Mouse (Mus musculus) mature B cell (primary cell): ENCODE measurements around the gene Traf3ip1.
"Not testable (repeated sequence)": the region's sequence is repeated elsewhere in the genome, so short reads cannot be mapped to it uniquely, and the experiment has no call there.

ENCODE experiments used
- in situ Hi-C: fragments of 300-500 bp; cut with MboI; formaldehyde crosslinking; loops from 2 replicates; pipeline ENCODE4 v1.14.3; 2019

Gene Traf3ip1

DNA sequence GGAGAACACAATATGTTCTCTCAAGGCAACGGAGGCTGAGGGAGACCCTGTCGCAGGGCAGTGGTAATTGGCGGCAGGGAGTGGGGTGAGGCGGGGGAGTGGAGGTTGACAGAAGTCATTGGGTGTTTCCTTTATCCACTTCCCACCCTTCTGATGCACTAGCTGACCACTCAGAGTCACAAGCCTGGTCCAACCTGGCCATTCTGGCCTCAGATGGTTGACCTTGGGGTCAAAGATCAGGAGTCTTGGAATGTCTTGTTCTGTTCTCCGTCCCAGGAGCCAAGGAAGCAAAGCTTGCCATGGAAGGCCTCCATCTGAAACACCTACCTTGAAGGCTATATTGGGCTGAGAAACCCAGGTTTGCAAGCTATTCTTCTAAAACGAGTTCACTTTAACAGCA lies 28.3 kb upstream of the Traf3ip1 start:
- in situ Hi-C loops, result no loop called here

DNA sequence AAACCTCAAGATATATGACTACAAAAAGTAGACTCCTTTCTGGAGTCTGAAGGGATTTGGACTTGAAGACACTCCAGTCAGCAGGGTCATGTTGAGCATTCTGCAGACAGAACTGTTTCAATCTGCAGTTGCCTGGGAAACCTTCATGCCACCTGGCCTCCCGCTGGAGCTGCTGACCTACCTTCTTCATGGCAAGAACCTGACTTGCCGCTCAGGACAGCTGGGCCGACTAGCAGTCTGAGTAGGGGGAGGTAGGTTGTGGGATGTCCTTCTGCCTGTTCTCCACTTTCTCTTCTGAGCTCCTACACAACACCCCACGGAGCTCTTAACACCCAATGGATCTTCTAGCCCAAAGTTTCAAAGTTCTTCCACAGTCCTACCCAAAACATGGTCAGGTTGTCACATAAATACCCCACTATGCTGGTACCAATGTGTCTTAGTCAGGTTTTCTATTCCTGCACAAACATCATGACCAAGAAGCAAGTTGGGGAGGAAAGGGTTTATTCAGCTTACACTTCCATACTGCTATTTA lies 24.5 kb upstream of the Traf3ip1 start:
- in situ Hi-C loops, result no loop called here

DNA sequence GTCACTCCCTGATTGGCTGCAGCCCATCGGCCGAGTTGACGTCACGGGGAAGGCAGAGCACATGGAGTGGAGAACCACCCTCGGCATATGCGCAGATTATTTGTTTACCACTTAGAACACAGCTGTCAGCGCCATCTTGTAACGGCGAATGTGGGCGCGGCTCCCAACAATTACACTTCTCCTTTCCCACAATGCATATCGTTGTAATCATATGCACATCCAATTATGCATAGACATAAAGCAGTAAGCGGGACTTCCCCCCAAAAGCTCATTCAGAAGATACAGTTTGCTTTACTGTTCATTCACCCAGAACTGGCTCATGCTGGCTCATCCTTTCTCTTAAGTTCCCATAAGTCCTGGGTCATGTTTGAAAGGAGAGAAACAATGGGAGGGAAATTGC lies 16.3 kb upstream of the Traf3ip1 start:
- in situ Hi-C loops, result not testable (repeated sequence)

DNA sequence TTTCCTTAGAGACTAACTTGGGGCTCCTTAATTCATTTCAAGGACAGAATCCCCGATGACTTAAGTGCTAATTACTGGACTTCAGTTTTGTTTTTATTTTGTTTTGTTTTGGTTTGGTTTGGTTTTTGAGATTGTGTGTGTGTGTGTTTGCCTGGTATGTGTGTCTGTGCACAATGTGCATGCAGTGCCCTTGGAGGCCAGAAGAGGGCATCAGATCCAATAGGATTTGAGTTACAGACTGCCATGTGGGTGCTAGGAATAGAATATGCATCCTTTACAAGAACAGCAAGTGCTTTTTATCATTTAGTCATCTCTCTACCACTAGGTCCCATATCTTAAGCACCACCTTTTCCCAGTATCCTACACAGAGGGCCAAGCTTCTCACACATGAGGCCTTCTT lies 15.5 kb upstream of the Traf3ip1 start:
- in situ Hi-C loops, result no loop called here

DNA sequence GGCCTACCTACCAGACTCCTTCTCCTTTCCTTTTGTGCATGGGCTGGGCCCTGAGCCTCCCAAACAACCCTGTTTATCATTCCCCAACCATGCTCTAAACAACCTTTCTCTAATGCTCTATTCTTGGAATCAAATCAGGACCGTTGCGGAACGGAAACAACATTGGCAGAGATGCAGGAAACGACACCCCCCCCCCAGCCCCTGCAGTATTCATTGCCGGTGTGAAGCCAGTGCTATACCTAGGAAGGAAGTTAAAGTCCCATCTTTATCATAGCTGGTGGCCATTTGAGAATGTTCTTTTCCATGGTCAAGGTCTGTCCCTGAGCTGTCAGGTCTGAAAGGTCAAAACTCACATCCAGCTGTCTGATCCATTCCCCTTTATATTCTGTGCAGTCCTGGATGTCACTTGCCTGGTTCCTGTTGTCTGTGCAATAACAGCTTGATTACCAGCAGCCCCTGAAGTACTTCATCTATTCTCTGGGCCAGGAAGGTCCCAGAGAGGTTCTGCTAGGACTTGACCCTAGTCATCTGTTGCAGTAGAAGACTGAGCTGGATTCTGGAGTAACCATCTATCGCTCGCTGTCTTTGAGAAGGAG lies 11.7 kb upstream of the Traf3ip1 start:
- in situ Hi-C loops, result no loop called here

DNA sequence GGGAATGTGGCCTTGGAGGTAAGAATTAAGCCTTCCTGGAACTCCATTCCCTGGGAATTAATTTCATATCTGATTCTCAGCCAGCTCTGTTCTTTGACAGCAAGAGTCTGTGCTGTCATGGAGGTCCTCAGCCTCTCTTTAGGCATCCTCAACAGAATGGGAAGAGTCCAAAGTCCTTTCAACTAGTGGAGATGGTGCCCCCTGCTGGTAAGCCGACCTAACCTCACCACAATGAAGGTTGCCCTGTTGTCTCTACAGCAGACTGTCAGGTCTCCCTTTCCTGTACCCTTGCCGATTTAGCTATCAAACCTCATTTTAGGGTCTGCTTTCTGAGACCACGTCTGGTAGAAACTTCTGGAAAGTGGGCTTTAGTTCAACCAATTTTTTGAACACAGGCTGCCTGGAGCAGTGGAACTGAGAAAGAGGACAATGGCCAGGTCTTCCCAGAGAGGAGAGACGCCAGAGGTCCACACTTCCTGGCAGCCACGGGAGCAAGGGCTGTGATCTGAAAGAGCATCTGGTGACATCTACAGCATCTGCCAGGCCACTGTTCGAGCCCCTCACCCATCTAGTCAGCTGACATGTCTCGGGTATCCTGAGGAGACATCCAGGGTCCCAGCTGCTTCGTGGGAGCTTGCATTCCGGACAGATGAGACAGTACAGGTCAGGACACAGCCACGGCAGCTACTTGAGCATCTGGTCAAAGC lies 11.0 kb upstream of the Traf3ip1 start:
- in situ Hi-C loops, result no loop called here

DNA sequence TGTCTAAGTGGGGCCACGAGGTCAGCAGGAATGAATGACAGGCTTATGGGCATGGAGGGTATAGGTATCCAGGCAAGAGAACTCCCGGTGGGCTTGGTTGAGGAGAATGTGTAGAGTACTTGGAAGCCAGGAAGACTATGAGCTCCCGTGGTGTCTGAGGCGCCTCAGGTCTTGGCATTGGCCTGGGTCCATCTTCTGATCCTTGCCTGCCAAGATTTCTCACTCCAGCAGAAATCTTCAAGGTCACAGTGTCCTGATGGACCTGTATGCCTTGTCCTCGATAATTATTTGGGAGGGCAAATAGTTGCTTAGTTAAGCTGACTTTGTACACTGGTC lies 10.5 kb upstream of the Traf3ip1 start:
- in situ Hi-C loops, result no loop called here

DNA sequence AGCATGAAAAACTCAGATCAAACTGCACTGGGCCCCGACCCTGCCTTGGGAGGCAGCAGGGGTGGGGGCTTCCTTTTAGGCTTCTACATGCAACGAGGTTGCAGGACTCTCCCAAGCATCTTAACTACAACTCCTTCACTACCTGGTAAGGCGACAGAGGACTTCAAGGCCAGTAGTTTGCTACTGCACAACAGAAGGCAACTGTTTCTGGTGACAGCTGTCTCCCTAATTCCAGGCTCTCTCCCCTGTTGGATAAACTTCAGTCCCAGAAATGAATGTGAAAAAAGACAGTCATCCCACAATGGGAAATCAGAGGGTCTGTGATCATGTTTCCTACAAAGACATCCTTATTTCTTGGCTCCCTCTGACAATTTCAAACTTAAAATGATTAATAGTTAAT lies 9.0 kb upstream of the Traf3ip1 start:
- in situ Hi-C loops, result no loop called here

DNA sequence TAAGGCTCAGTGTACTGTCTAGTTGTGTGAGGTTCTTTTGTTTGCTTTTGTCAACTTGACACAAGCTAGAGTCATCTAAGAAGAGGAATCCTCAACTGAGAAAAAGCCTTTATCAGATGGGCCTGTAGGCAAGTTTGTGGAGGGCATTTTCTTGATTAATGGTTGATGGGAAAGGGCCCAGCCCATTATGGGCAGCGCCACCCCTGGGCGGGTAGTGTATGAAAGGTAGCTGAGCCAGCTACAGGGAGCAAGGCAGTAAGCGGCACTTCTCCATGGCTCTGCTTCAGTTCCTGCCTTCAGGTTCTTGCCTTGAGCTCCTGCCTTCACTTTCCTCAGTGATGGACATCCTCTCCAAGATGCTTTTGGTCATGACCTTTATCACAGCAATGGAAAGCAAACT lies 8.3 kb upstream of the Traf3ip1 start:
- in situ Hi-C loops, result no loop called here

DNA sequence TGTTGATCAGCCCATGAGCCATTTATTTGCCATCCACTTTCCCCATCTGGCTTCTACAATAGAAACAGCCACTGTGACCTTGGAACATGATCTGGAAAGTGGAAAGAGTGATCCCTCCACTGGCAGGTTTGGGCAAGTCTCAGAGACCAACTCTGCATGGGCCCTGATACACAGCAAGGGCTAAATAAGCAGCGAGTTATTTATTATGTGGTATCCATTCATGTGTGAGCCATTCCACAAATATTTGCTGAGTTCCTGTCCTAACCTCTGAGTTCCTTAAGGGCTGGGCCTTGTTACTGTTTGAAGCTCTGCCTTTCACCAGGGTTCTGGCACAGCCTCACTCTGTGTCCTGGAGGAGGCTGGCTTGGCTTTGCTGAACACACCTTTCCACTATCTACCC lies 4.1 kb upstream of the Traf3ip1 start:
- in situ Hi-C loops, result no loop called here

DNA sequence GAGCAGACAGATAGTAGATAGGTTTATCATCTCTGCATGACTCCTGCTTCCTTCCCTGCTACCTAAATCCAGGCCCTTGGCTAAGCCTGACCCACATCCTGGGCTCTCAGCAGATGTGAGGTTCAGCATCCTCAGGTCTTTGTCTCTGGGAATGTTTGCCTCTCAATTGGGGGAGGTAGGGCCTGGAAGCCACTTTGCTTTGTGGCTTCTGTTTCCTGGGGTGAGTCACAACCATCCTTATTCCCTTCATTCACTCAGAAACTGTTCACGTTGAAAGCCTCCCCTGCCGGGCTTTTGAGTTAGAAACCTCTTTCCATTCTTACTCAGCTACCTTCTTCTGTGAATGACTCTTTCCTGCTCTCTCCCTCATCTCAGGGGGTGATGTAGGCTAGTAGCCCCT lies 1.7 kb upstream of the Traf3ip1 start:
- in situ Hi-C loops, result no loop called here

DNA sequence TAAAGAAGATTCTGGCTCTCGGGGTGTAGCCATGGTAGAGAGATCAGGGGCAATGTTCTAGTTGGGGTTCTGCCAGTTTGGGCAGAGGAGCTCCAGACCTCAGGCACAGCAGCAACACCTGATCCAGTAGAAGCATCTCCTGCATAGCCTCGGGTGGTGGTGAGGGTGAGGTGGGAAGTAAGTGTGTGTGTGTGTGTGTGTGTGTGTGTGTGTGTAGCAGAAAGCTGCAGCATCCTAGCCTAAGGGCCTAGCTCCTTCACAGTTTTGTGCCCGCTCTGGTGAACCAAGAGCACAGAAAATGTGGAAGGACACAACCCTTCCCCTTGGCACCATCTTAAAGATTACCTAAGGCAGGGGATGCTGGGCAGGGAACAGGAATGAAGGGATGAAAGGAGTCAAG lies 509 bp upstream of the Traf3ip1 start:
- in situ Hi-C loops, result no loop called here

DNA sequence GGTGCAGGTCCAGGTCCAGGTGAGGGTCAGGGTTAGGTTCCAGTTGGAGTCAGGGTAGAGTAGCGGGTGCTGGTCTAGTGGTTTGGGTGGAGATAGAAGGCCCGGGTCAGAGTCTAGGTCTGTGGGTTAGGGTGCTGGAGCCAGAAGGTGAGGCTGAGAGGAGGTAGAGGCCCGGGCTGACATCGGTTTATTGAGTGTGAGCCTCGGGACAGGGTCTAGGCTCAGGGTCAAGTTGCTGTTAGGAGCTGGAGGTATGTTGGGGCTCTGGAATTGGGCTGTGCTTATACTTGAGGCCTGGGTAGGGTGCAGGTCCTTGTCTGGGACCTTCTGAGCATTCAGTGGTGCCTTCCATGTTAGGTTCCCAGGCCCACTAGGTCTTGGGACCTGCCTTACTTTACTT lies 874 bp downstream of the Traf3ip1 start:
- in situ Hi-C loops, result no loop called here

DNA sequence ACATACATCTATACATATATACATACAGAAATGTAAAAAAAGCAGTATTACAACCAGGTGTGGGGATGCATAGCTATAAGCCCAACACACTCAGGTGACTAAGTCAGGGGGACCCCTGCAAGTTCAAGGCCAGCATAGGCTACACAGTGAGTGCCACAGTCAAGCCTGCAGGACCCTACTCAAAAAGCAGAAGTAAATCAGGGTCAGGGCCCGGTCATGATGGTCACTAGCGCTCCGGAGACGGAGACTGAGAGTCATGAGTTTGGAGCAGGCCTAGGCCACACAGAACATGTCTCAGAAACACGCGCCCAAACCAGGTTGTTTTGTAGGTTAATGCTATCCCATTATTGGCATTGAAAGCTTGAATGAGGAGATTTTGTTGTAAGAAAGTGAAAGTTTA lies 4.1 kb downstream of the Traf3ip1 start:
- in situ Hi-C loops, result no loop called here

DNA sequence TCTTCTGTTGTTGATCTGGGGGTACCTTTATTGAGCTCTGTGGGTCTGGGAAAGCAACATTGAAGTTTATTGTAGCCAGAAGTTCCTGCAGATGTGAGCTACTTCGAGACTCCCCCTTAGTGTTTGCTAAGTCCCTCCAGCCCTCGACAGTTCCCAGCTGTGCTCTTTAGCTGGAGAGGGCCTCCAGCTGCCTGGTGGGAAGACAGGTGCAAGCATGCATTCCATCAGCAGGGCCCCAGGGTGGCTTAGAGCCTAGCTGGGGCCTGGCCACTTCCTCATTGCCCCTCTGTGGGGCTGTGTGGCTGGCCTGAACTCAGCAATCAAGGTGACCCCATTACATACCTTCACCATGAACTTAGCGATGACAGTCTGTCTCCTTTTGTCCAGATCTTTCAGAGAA lies 10.2 kb downstream of the Traf3ip1 start:
- in situ Hi-C loops, result no loop called here

DNA sequence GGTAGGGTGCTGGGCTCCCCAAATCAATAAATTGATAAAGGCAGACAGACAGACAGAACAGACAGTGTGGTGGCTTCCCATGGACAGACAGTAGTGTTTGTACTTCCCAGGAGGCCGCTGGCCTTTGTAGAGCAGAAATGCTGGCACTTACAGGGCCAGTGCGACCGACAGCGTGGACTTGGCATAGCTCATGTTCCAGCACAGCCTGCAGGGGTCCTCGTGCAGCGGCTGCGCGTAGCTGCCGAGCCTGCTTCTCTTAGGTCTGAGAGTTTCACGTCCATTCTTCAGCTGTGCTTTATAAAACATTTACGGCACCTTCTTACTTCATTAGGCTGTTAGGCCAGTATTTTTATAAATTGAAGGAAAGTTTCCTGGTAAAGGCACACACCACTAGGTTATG lies 20.5 kb downstream of the Traf3ip1 start:
- in situ Hi-C loops, result no loop called here

DNA sequence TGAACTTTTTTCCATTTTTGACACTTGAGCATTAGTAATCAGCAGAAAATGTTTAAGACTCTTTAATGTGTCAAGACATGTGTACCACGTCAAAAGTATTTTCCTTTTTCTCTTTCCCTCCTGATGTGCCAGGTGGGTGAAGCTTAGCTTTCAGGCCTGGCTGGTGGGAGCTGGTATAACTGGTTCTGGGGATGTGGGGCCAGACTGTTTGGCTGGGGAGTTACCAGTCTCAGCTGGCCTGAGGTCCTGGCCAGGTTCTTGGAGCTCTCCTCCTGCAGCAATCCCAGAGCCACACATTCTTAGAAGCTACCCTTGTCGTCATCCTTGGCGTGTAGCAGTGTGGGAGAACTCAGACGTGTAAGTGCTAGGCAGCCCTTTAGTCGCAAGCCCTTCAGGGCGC lies 21.2 kb downstream of the Traf3ip1 start:
- in situ Hi-C loops, result no loop called here

DNA sequence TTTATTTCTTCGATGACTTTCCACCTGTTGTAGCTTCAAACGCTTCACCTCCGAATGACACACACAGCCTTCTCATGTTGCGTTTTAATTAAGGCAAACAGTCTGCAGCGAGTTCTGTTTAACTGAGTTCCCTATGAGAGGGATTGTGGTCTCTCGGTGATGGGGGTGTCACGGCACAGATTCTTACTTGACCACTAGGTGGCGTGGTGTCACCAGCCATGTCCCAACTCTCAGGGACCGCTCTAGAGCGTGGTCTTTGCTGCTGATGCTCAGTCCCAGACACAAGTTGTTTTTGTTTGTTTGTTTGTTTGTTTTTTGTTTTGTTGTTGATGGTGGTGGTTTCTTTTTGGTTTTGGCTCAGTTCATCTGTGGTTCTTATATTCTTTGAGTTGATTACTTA lies 29.3 kb downstream of the Traf3ip1 start:
- in situ Hi-C loops, result no loop called here

DNA sequence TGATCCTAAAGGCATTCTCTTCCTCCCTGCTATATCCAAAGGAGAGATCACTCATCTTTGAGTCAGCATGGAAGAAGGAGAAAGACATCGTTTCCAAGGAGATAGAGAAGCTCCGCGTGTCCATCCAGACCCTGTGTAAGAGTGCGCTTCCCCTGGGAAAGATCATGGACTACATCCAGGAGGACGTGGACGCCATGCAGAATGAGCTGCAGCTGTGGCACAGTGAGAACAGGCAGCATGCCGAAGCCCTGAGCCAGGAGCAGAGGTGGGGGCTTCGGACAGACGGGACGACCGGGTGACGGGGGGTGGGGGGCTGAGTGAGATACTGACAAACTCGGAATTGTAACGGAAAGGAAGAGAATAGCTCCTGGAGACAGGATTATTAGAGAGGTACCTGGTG lies 31.4 kb downstream of the Traf3ip1 start:
- in situ Hi-C loops, result loop anchor here (25.0 kb wide), 3 partner anchors 661 to 1111 kb away; partner anchors contain the start of genes Cops9, Hdac4, Ndufa10 and Otos

DNA sequence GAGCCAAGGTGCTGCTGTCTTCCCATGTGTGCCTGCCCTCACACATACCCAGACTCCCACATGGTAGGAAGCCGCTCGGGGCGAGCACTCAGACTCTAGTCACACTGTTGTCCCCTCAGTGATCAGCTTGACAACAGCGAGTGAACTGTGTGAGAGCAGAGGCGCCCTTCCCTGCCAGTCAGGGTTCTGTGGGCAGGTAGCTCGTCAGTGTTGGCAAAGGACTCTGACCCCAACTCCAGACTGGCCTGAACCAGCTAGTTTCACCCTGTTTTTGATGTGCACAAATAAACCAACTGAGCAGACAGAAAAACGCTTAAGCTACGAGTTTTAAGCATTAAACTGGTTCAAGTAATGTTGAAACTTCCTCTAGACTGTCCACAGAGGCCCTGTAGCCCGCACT lies 35.7 kb downstream of the Traf3ip1 start:
- in situ Hi-C loops, result loop anchor here (25.0 kb wide), 3 partner anchors 657 to 1107 kb away; partner anchors contain the start of genes Cops9, Hdac4, Ndufa10 and Otos

DNA sequence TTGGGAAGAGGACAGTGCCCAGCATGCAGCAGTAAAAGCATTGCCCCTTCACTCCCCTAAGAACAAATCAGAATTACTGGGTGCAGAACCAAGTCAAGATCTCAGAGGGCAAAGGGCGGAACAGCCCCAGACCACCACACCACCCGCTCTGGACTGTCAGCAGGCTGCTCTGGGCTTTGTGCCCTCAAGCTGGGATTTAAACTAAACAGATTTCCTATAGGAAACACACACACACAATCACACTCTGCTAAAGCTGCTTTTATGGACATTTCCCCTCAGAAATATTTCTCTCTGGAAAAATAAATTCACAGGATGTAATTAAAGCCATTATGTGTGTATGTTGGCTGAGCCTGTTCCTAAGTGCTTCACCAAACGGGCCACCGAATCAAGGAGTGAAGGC lies 37.8 kb downstream of the Traf3ip1 start:
- in situ Hi-C loops, result loop anchor here (25.0 kb wide), 3 partner anchors 655 to 1105 kb away; partner anchors contain the start of genes Cops9, Hdac4, Ndufa10 and Otos

DNA sequence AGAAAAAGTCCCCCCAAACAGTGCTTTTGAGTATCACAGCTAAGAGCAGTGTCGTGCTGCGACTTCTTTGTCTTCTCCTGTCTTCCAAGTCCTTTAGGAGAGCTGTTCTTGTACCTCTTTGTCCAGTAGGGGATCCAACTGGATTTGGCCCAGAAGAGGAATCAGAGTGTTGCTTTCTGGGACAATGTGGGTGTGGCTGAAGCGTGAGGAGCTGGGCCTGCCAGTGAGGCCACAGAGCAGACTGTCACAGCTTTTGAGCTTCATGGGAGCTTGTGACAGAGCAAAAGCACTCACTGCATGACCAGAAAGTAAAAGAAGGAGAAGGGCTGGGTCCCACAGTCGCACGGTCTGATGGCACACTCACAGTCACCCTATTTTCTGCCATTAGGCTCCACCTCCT lies 38.4 kb downstream of the Traf3ip1 start:
- in situ Hi-C loops, result loop anchor here (25.0 kb wide), 3 partner anchors 654 to 1104 kb away; partner anchors contain the start of genes Cops9, Hdac4, Ndufa10 and Otos

DNA sequence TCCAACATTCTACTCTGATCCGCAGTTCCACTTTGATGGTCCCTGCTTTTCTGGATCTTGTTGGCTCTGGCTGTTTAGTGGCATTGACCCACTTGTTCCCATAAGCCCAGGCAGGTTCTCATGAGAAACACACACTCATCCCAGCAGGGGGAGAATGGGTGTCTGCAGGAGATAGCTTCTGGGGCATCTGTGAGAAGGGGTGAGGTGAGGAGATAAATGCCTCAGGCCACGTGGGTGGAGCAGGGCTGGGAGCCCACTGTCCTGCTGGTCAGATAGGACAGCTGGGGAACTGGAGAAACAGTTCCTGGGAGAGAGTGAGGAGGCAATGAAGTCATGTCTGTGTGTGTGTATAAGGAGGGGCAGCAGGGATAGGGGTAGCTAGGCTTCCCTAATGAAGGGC lies 39.0 kb downstream of the Traf3ip1 start:
- in situ Hi-C loops, result loop anchor here (25.0 kb wide), 3 partner anchors 654 to 1104 kb away; partner anchors contain the start of genes Cops9, Hdac4, Ndufa10 and Otos
